Mouse (Mus musculus) c-Kit-negative CD71-positive TER-119-positive erythroid progenitor cells, embryonic 14.5 days (primary cell): Measurements from ENCODE around the gene Cdk14.

ENCODE experiments used
- DNase-seq: peaks from one replicate; pipeline ENCODE4 v3.0.0-alpha.2; 2013; ENCODE audit warnings: low read depth, low spot score

The Cdk14 gene

GRCm38 (mm10) chr5:5319824-5320505, 100.1 kb downstream of the Cdk14 start:
- no peak for DNase-seq

GRCm38 (mm10) chr5:5314270-5314669, 105.8 kb downstream of the Cdk14 start:
- no peak for DNase-seq

DNA sequence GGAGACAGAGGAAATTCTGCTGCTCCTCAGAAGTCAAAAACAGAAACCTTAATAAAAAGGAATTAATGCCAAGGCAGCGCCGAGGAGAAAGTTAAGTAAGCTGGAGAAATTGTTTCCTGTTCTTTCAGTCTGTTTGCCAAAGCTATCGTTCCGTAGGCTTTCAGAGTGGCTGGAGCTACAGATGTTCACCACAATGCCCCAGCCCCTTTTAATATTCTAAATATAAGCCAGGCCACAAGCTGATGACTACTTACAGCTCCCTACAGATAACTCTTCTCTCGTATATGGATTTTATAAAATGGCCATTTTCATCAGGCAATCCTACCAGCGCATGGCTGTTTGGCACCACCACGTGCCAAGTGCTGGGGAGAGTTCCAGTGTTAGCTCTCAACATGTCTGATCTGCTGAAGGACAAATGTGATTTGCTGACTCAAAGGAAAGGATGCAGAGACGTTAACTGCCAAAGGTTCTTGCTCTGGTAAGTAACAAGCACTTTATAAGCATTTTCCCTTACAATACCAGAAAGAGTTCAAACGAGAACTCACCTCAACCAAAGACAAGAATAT, 106.8 kb downstream of the Cdk14 start:
- no peak for DNase-seq

- DNase-seq = no peak
Measured at GRCm38 (mm10) chr5:5305286-5305685, 114.8 kb downstream of the Cdk14 start.

DNA sequence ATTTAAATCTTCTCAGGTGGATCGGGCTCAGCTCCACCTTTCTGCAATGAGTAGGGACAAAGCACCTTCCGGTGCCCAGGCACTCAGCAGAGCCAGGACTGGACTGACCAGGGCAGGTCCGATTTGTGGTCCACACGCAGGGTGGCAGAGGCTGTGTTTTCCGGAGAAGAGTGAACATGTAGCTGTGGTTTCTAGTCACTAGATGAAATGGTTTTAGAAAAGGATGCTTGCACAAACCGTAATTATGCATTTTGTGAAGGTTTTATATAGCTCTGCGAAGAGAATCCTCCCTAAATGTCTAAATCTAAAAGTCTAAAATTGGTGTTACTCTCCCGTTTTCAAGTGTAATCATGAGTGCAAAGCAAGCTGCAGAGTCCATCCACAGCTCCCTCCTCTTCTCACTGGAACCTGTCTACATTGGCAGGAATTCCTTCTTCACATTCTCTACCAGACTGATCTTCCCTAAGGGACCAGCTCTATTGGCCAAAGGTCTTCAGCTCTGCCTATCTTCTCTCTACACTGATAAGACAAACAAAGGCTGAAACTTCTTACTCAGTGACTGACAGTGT, 116.9 kb downstream of the Cdk14 start:
- no peak for DNase-seq

DNA sequence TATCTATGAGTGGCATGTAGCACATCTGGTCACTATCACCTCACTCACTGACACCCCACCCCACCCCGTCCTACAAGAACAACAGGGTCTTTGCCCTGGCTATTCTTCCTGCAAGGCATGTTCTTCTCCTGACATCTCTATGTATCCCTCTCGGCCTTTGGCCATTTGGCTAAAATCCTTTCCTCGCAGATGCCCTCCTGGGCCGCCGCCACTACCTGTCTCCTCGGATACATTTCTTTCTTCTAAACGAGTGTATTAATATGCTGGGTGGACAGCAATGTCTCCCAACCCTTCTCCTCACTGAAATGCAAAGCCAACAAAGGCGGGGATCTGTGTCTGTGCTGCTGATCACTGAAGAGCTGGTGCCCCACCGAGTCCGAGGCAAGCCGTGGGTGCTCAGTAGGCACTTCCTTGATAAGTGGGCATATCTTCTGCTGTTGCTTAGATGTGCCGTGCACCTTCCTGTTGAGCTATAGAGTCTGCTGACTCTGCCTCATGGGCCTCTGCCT, 118.5 kb downstream of the Cdk14 start:
- DNase-seq = no peak

- DNase-seq = no peak
Measured at GRCm38 (mm10) chr5:5300998-5301397, 119.1 kb downstream of the Cdk14 start.

- DNase-seq = no peak
Measured at GRCm38 (mm10) chr5:5300290-5300689, 119.8 kb downstream of the Cdk14 start.

DNA sequence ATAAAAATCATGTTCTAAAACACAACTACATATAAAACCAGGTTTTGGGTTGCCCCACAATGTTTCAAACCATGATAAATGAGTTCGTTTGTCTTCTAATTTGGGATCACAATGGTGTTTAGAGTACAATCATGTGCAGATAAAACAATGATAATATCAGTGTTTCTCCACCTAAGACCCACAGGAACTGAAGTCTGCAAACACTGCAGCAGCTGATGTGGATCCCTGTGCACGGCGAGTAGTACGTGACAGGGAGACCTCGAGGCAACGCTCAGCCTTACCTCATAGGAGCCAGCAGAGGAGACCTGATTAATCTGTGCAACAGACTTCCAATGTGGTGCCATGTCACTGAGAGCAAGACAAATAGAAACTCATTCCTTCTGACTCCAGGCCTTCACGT, 122.9 kb downstream of the Cdk14 start:
- no peak for DNase-seq

DNA sequence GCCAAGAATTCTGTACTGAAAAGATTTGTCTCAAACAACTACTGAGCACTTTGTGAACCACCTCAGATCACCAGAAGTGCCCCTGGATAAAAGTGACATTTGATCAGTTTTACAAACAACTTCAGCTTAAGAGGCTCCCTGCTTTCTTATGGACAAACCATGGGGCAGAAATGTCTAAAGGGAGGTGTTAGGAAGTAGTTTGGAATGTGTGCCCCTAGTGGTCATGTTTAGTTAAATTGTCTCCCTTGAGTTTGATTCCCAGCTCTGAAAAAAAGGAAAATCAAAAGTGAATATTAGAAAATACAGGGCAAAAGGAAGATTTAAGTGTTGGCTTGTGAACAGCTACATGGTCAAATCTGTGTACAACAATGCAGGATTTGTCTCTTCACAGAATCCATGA, 123.3 kb downstream of the Cdk14 start:
- no peak for DNase-seq

GRCm38 (mm10) chr5:5292830-5293542, 127.1 kb downstream of the Cdk14 start:
- DNase-seq = no peak

DNA sequence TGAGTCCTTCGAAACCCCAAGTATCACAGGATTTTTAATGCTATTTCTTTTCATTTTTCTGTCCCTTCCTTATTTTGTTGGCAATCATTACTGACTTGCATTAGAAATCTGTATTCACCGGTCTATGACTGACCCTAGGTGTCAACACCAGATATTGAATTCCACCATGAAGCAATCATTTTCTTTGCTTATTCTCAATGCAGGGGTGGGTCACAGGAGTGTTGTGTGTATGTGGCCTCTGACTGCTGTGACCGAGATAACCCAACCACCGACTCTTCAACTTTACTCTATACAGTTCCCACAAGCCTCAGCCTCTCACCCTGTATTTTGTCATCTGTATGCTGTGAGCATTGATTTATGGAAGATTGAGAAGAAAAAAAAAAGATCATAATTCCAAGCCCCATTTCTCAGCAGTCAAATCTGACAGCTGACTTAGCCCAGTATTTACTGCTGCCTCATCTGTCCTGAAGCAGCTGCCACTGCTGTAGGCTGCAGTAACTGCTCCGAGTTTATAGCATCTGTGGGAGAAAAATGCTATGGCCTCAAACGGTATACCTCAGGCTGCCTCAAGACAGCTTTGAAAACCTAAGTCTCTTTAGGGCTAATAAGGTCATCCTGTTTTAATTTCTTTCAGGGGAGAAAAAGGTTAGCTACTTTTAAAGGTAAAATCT, 128.7 kb downstream of the Cdk14 start:
- DNase-seq = no peak

GRCm38 (mm10) chr5:5290714-5291113, 129.4 kb downstream of the Cdk14 start:
- no peak for DNase-seq

- no peak for DNase-seq
Measured at GRCm38 (mm10) chr5:5285876-5286275, 134.2 kb downstream of the Cdk14 start.

DNA sequence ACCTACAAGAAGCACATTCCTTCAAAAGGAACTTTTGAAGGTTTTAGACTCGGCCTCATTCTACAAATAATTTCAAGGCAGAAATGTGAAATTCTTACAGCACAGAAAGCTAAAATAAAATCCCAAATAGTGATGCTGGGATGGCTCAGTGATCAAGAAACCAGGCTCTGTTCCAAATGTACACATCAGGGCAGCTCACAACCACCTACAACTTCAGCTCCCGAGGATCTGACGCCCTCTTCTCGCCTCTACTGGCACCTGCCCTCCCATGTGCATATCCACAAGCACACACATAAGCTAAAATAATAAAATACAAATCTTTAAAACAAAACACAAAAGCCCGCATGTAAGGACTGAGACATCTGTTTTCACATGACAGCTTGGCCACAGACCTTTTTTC, 135.6 kb downstream of the Cdk14 start:
- no peak for DNase-seq

DNA sequence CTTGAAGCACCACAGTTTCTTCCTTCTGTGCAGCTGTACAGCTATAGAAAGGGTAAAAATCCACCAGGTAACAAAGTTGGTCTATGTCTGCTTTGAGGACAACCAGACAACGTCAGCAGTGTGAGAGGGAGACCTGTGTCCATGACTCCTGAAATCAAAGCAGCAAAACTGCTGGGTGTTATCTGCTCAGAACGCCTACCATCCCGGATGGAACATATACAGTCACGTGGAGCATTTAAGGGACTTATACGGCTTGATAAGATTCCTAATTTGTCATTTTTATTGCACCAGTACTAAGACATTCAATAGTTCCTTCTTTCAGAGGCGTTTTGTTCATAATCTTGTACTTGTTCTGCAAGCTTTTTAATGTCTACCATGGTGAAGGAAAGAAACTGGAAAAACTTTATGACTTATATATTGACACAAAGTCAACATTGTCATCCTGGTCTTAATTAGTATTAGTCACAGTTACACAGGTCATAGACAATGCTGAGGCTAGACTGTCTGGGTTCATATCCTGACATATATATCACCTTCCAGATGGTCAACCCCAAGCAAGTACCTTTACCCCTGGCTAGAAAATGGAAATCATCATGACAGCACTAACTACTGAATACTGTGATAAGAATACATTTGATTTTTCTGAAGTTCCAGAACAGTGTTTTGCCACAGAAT, 136.2 kb downstream of the Cdk14 start:
- DNase-seq = no peak

- DNase-seq = no peak
Measured at GRCm38 (mm10) chr5:5282425-5282824, 137.7 kb downstream of the Cdk14 start.

GRCm38 (mm10) chr5:5275321-5275720, 144.8 kb downstream of the Cdk14 start:
- no peak for DNase-seq

DNA sequence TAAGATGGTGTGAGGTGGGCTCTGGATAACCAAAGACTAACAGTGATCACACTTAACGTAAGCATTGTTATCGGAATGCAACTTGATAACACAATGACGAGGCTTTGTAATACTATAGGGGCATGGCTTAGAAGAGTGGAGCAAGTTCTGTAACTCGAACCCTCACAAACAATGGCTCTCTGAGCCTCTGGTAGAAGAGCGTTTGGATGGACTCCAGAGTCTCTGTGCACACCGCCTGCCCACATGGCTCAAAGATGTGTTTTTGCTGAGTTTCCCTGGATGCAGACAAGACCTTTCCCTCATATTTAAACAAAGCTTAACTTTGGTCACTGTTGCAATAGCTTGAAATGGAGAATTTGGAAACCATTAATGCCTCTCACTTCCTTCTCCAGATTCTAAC, 145.8 kb downstream of the Cdk14 start:
- no peak for DNase-seq

DNA sequence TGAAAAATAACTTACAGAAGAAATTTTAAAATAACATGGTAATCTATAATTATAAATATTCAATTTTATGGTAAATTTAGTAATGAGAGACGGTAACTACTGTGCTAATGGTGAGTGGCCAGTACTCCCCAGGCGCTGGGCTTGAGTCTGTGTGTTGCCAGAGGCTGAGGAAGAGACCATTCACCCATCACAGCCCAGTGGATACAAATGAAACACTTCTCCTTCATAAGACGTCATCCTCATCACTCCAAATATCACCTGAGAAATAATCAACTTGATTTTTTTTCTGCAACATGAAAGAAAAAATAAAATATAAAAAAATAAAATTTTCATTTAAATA, 153.4 kb downstream of the Cdk14 start:
- no peak for DNase-seq
